Mouse (Mus musculus): ENCODE results near the gene Zkscan3.
A peak's percentile ranks its signal among the peaks of the same experiment; 100 is the strongest.

The Zkscan3 gene

GRCm38 (mm10) chr13:21402287-21402846, at the start of gene Zkscan3:
Gene Zkscan3, minus strand, starts transcription at chr13:21402755.
- peak; percentile 90 for DNase-seq (ENCODE audit: low read depth, low spot score)

- no peak for DNase-seq (ENCODE audit: low read depth, low spot score)
Observed at GRCm38 (mm10) chr13:21447856-21448614, 45.5 kb upstream of the Zkscan3 start.

- no peak for DNase-seq (ENCODE audit: low read depth, low spot score)
Observed at GRCm38 (mm10) chr13:21446796-21447195, 44.2 kb upstream of the Zkscan3 start.

GRCm38 (mm10) chr13:21441207-21441572, 38.6 kb upstream of the Zkscan3 start:
- no peak for DNase-seq (ENCODE audit: low read depth, low spot score)

- no peak for DNase-seq (ENCODE audit: low read depth, low spot score)
Observed at GRCm38 (mm10) chr13:21440503-21441206, 38.1 kb upstream of the Zkscan3 start, which contains the start of gene Pgbd1. Gene Pgbd1, minus strand, starts transcription at chr13:21441058.

GRCm38 (mm10) chr13:21435476-21435875, 32.9 kb upstream of the Zkscan3 start:
- DNase-seq (ENCODE audit: low read depth, low spot score): no peak

- no peak for DNase-seq (ENCODE audit: low read depth, low spot score)
Observed at GRCm38 (mm10) chr13:21427631-21428030, 25.1 kb upstream of the Zkscan3 start.

GRCm38 (mm10) chr13:21423301-21423700, 20.7 kb upstream of the Zkscan3 start:
- no peak for DNase-seq (ENCODE audit: low read depth, low spot score)

- no peak for DNase-seq (ENCODE audit: low read depth, low spot score)
Observed at GRCm38 (mm10) chr13:21418865-21419264, 16.3 kb upstream of the Zkscan3 start.

- no peak for DNase-seq (ENCODE audit: low read depth, low spot score)
Observed at GRCm38 (mm10) chr13:21417298-21418010, 14.9 kb upstream of the Zkscan3 start.

GRCm38 (mm10) chr13:21415750-21416149, 13.2 kb upstream of the Zkscan3 start:
- DNase-seq (ENCODE audit: low read depth, low spot score): no peak

- DNase-seq (ENCODE audit: low read depth, low spot score): peak; percentile 20
Observed at GRCm38 (mm10) chr13:21415266-21415665, 12.7 kb upstream of the Zkscan3 start.

GRCm38 (mm10) chr13:21414231-21415212, 12.0 kb upstream of the Zkscan3 start:
- no peak for DNase-seq (ENCODE audit: low read depth, low spot score)

GRCm38 (mm10) chr13:21408805-21409459, 6.4 kb upstream of the Zkscan3 start:
- no peak for DNase-seq (ENCODE audit: low read depth, low spot score)

GRCm38 (mm10) chr13:21407969-21408804, 5.6 kb upstream of the Zkscan3 start:
- no peak for DNase-seq (ENCODE audit: low read depth, low spot score)

- no peak for DNase-seq (ENCODE audit: low read depth, low spot score)
Observed at GRCm38 (mm10) chr13:21407341-21407740, 4.8 kb upstream of the Zkscan3 start.

GRCm38 (mm10) chr13:21402848-21403247, 293 bp upstream of the Zkscan3 start:
- no peak for DNase-seq (ENCODE audit: low read depth, low spot score)

- peak; percentile 26 for DNase-seq (ENCODE audit: low read depth, low spot score)
Observed at GRCm38 (mm10) chr13:21401636-21402286, 794 bp downstream of the Zkscan3 start.

- DNase-seq (ENCODE audit: low read depth, low spot score): no peak
Observed at GRCm38 (mm10) chr13:21401166-21401565, 1.4 kb downstream of the Zkscan3 start.

Measured in A20 (cell line).